18 mouse cellular contexts compared by ENCODE assay signal in the genomic region with DNA sequence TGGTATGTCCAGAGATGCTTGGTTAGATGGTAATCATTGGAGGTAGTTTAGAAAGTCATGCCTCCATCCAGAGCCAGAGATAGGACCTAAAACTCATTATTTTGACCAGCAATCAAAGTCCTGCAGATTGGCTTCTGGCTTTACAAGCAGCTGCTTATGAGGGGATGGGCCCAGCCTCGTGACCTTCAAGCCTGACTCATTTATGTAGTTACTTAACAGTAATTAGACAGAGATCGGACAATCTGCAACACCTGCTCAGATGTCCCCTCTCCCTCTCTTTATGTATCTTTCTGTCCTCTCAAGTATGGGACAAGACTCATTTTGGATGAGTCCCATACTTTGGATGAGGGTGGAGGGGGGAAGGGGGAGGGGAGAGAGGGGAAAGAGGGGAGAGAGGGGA. TPM values are rescaled to one million over a fixed set of nuclear protein-coding genes. Genes with fewer than 3 reads are reported as not detected.
"Had no signal": no experiment of that assay in that cellular context is flagged by ENCODE, and none has a peak within 500 bp of the region (broad histone marks: within the 10 kb centered on the region; RNA-seq: fewer than 3 reads in every experiment).

No protein-coding gene starts in this region.

- H3K4me3 ChIP-seq: neural tube, embryonic 12.5 days; neural tube, embryonic 13.5 days; neural tube, embryonic 15.5 days; stomach, embryonic 15.5 days had no signal

- H3K36me3 ChIP-seq: neural tube, embryonic 12.5 days; neural tube, embryonic 13.5 days; neural tube, embryonic 15.5 days; stomach, embryonic 15.5 days had no signal

- H3K27ac ChIP-seq: neural tube, embryonic 12.5 days; neural tube, embryonic 13.5 days; neural tube, embryonic 15.5 days; stomach, embryonic 15.5 days; stomach, postnatal 0 days had no signal

- H3K9me3 ChIP-seq: neural tube, embryonic 12.5 days; neural tube, embryonic 13.5 days; neural tube, embryonic 15.5 days; stomach, embryonic 15.5 days had no signal

- H3K9ac ChIP-seq: neural tube, embryonic 12.5 days; neural tube, embryonic 13.5 days; neural tube, embryonic 15.5 days; stomach, embryonic 15.5 days had no signal

- H3K4me1 ChIP-seq: neural tube, embryonic 12.5 days; neural tube, embryonic 13.5 days; stomach, embryonic 15.5 days had no signal

- H3K27me3 ChIP-seq: neural tube, embryonic 12.5 days; neural tube, embryonic 13.5 days; neural tube, embryonic 15.5 days; stomach, embryonic 15.5 days had no signal

- H3K4me2 ChIP-seq: neural tube, embryonic 12.5 days; neural tube, embryonic 13.5 days; neural tube, embryonic 15.5 days; stomach, embryonic 15.5 days had no signal

- DNase-seq: retina, postnatal 1 day; right cerebral cortex, adult 18-20 months; right cerebral cortex, postnatal 14 days; right cerebral cortex, postnatal 25 days; right cerebral cortex, postnatal 4 days; spleen, adult 18-20 months; thymus, adult 18-20 months; thymus, adult 2 months; thymus, postnatal 14 days; thymus, postnatal 25 days; thymus, postnatal 36 days; thymus, postnatal 4 days had no signal

RNA-seq across cellular contexts. Expression of a gene that starts 12.0 kb away (rescaled TPM):
- polyA plus RNA-seq: neural tube, embryonic 14.5 days had no signal
